In the genomic region with DNA sequence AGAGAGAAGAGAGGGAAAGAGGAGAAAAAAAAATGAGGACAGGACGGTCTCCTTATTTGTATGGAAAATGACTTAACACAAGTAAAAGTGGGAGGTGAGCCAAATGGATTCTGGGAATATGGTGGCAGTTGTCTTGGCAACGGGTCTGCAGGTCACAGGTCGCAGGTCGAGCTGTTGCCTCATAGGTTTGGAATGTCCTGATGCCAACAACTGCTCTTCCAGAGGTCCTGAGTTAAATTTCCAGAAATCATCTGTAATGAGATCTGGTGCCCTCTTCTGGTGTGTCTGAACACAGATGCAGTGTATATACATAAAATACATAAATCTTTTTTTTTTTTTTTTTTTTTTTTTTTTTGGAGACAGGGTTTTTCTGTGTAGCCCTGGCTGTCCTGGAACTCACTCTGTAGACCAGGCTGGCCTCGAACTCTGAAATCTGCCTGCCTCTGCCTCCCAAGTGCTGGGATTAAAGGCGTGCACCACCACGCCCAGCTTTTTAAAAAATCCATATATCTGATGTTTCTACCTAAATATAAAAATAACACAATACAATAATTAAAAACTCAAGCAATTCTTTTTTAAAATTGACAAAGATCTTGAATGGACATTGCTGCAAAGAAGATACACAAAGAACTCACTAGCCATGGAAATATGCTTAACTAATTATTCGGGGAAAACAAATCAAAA, we compare ENCODE assay signal across 26 mouse cellular contexts. TPM values are rescaled to one million over a fixed set of nuclear protein-coding genes. Genes with fewer than 3 reads are reported as not detected.
DNase-seq lines count a peak whose midpoint lies in the region; ATAC-seq and TF ChIP-seq lines count a peak whose summit lies in the region.
"Not testable (repeated sequence)": the region's sequence is repeated elsewhere in the genome, so short reads cannot be mapped to it uniquely, and the experiment has no call there.
"Had no signal": no experiment of that assay in that cellular context is flagged by ENCODE, and none has a peak within 500 bp of the region (broad histone marks: within the 10 kb centered on the region; RNA-seq: fewer than 3 reads in every experiment).

No protein-coding gene starts in this region.

- H3K4me3 ChIP-seq in gastrocnemius, adult 2 months; kidney, adult 2 months (ENCODE audit: insufficient read depth, low read depth, low read length); liver, embryonic 14.5 days (ENCODE audit: insufficient read depth in 1 of 2, low read depth in 2 of 2, low read length in 2 of 2); midbrain, embryonic 11.5 days (ENCODE audit: low read depth, low read length); small intestine, adult 2 months (ENCODE audit: low read depth, low read length): not testable (repeated sequence)

- 0 out of 2 replicates have a peak, but pooled peaks have one; percentile 7 for TF ChIP-seq CTCF in gastrocnemius, adult 2 months (IDR thresholded peaks at IDR 0.05)
- TF ChIP-seq CTCF in kidney, adult 2 months (conservative IDR thresholded peaks at IDR 0.05; ENCODE audit: insufficient read depth, insufficient read length, low read depth, low read length): not testable (repeated sequence)
- peak; percentile 25; the same call in 1 of the 2 replicates for TF ChIP-seq CTCF in liver, embryonic 14.5 days (IDR thresholded peaks at IDR 0.05; ENCODE audit: low read depth)
- TF ChIP-seq CTCF in small intestine, adult 2 months (IDR thresholded peaks at IDR 0.05; ENCODE audit: extremely low read depth, insufficient read length, insufficient replicate concordance, low read depth, low read length): 0 out of 2 replicates have a peak, but pooled peaks have one; percentile 7

- intact Hi-C loops in gastrocnemius, adult 2 months (cut with DNase I): not testable (repeated sequence)

- WGBS in kidney, adult 2 months: 84% methylated on average over 8 of the region's 8 CpGs
- WGBS in liver, embryonic 14.5 days (ENCODE audit: insufficient replicate concordance): 68% methylated on average over 8 of the region's 8 CpGs
- WGBS in midbrain, embryonic 11.5 days: 91% methylated on average over 8 of the region's 8 CpGs
- WGBS in small intestine, adult 2 months: 88% methylated on average over 8 of the region's 8 CpGs

- not testable (repeated sequence) for H3K4me2 ChIP-seq in liver, embryonic 14.5 days (ENCODE audit: low read depth); midbrain, embryonic 11.5 days

- not testable (repeated sequence) for H3K27ac ChIP-seq in gastrocnemius, adult 2 months; kidney, adult 2 months (ENCODE audit: insufficient read depth, low read depth, low read length); liver, embryonic 14.5 days; midbrain, embryonic 11.5 days (ENCODE audit: low read depth, low read length); small intestine, adult 2 months (ENCODE audit: insufficient read depth, low read depth, low read length)

- not testable (repeated sequence) for H3K4me1 ChIP-seq in kidney, adult 2 months (ENCODE audit: control insufficient read depth, insufficient read depth, low read length)
- peaks cover 3 to 22% of the 10 kb centered on the region in 2 experiments; a peak in 3 of 4 replicates for H3K4me1 ChIP-seq in liver, embryonic 14.5 days (replicated peaks; ENCODE audit: control insufficient read depth in 2 of 2, insufficient read depth in 2 of 2, low read length in 1 of 2)
- peaks cover 12% of the 10 kb centered on the region for H3K4me1 ChIP-seq in midbrain, embryonic 11.5 days (ENCODE audit: control insufficient read depth, insufficient read depth, low read length)
- peaks cover 15% of the 10 kb centered on the region for H3K4me1 ChIP-seq in small intestine, adult 2 months (ENCODE audit: control insufficient read depth, insufficient read depth, insufficient read length, low read length)

- TF ChIP-seq POLR2A in kidney, adult 2 months (IDR thresholded peaks at IDR 0.05; ENCODE audit: low read depth, low read length); small intestine, adult 2 months (IDR thresholded peaks at IDR 0.05; ENCODE audit: low read depth, low read length): not testable (repeated sequence)

- peak; percentile 68 for DNase-seq in 3T3-L1 (ENCODE audit: low read depth, low spot score)
- peak; percentile 92 for DNase-seq in R1 (ENCODE audit: low read depth, low spot score)
- DNase-seq in embryo, embryonic 10.5 days (ENCODE audit: low spot score): peak; percentile 47
- DNase-seq in gastrocnemius, adult 2 months; liver, embryonic 14.5 days (ENCODE audit: low read depth in 3 of 3, low spot score in 3 of 3): not testable (repeated sequence)
- DNase-seq in kidney, adult 2 months: peak; percentile 56
- peak; percentile 87 for DNase-seq in midbrain, embryonic 11.5 days (ENCODE audit: low spot score, missing footprints)

- not testable (repeated sequence) for TF ChIP-seq EP300 in liver, embryonic 14.5 days (IDR thresholded peaks at IDR 0.05; ENCODE audit: low read depth)

- not testable (repeated sequence) for ATAC-seq in liver, embryonic 14.5 days (ENCODE audit: insufficient read depth); midbrain, embryonic 11.5 days (ENCODE audit: low FRiP score)

- not testable (repeated sequence) for H3K9ac ChIP-seq in liver, embryonic 14.5 days (replicated peaks); midbrain, embryonic 11.5 days (ENCODE audit: low read length)

- H3K36me3 ChIP-seq in kidney, adult 2 months (ENCODE audit: control insufficient read depth, insufficient read depth, low read length): not testable (repeated sequence)
- peaks cover 16% of the 10 kb centered on the region for H3K36me3 ChIP-seq in liver, embryonic 14.5 days (replicated peaks; ENCODE audit: control insufficient read depth, insufficient read depth, low read depth)
- peaks cover 16% of the 10 kb centered on the region for H3K36me3 ChIP-seq in midbrain, embryonic 11.5 days (ENCODE audit: control insufficient read depth, insufficient read depth, low read length)
- peaks cover 20% of the 10 kb centered on the region for H3K36me3 ChIP-seq in small intestine, adult 2 months (ENCODE audit: control insufficient read depth, insufficient read depth, low read length)

- not testable (repeated sequence) for H3K9me3 ChIP-seq in liver, embryonic 14.5 days (ENCODE audit: control insufficient read depth, low read length); midbrain, embryonic 11.5 days (ENCODE audit: control insufficient read depth, low read length)

- H3K27me3 ChIP-seq in kidney, adult 2 months (replicated peaks; ENCODE audit: control insufficient read depth, insufficient read depth, low read length); midbrain, embryonic 11.5 days (ENCODE audit: control insufficient read depth, insufficient read depth, low read length); small intestine, adult 2 months (ENCODE audit: control insufficient read depth, insufficient read depth, low read length): not testable (repeated sequence)
- H3K27me3 ChIP-seq in liver, embryonic 14.5 days (ENCODE audit: control insufficient read depth, insufficient read depth, low read length): peaks cover 13% of the 10 kb centered on the region

RNA-seq across cellular contexts. Expression of a gene that starts 1.7 kb away (rescaled TPM):
- total RNA-seq in gastrocnemius, adult 2 months (2021): 100 to 1,000 TPM; 229 to 241 TPM
- 335 and 398 TPM in 2 replicates for polyA plus RNA-seq in kidney, adult 2 months (2012; rRNA removed)
- polyA plus RNA-seq in liver, embryonic 14.5 days (2012; rRNA removed): 155 and 171 TPM in 2 replicates
- polyA plus RNA-seq in liver, embryonic 14.5 days (2014; fragmentation: Nextera tagmentation; extraction: Ambion mirVana): 345 and 363 TPM in 2 replicates
- polyA plus RNA-seq in midbrain, embryonic 11.5 days (2014; fragmentation: Nextera tagmentation; extraction: Ambion mirVana): 826 and 909 TPM in 2 replicates
- 146 and 264 TPM in 2 replicates for polyA plus RNA-seq in small intestine, adult 2 months (2012; rRNA removed)

RNA-seq across cellular contexts. Expression of a gene that starts 4.5 kb away (rescaled TPM):
- not detected for total RNA-seq in gastrocnemius, adult 2 months (2021)
- polyA plus RNA-seq in kidney, adult 2 months (2012; rRNA removed): 2.8 and 3.3 TPM in 2 replicates
- polyA plus RNA-seq in liver, embryonic 14.5 days (2012; rRNA removed): 11.2 and 15.7 TPM in 2 replicates
- 18.4 and 20.3 TPM in 2 replicates for polyA plus RNA-seq in liver, embryonic 14.5 days (2014; fragmentation: Nextera tagmentation; extraction: Ambion mirVana)
- polyA plus RNA-seq in midbrain, embryonic 11.5 days (2014; fragmentation: Nextera tagmentation; extraction: Ambion mirVana): 0.18 and 0.22 TPM in 2 replicates
- polyA plus RNA-seq in small intestine, adult 2 months (2012; rRNA removed): 4.3 and 8.4 TPM in 2 replicates
- total RNA-seq: gastrocnemius, postnatal 25 days; heart, adult 8-10 months; heart, postnatal 25 days; layer of hippocampus, adult 18-20 months; layer of hippocampus, postnatal 25 days; left cerebral cortex, postnatal 10 days; megakaryocyte-erythroid progenitor cell, adult 5-6 weeks; monocyte, adult 5-6 weeks had no signal
- polyA plus RNA-seq: inflammation-experienced regulatory T-cells, adult 6 months had no signal

RNA-seq across cellular contexts. Expression of a gene that starts 9.0 kb away (rescaled TPM):
- not detected for total RNA-seq in gastrocnemius, adult 2 months (2021)
- 0.15 TPM in 1 of 2 replicates, not detected in the other for polyA plus RNA-seq in kidney, adult 2 months (2012; rRNA removed)
- polyA plus RNA-seq in liver, embryonic 14.5 days (2012; rRNA removed): 0.23 TPM in 1 of 2 replicates, not detected in the other
- polyA plus RNA-seq in liver, embryonic 14.5 days (2014; fragmentation: Nextera tagmentation; extraction: Ambion mirVana): 0.21 and 0.51 TPM in 2 replicates
- 0.42 TPM in 1 of 2 replicates, not detected in the other for polyA plus RNA-seq in midbrain, embryonic 11.5 days (2014; fragmentation: Nextera tagmentation; extraction: Ambion mirVana)
- polyA plus RNA-seq in small intestine, adult 2 months (2012; rRNA removed): not detected in 2 replicates
- total RNA-seq: gastrocnemius, postnatal 25 days; heart, adult 8-10 months; heart, postnatal 25 days; layer of hippocampus, adult 18-20 months; layer of hippocampus, postnatal 25 days; left cerebral cortex, postnatal 10 days; megakaryocyte-erythroid progenitor cell, adult 5-6 weeks; monocyte, adult 5-6 weeks had no signal
- polyA plus RNA-seq: adrenal gland, adult 2 months; forebrain, embryonic 16.5 days; hindbrain, embryonic 13.5 days; inflammation-experienced regulatory T-cells, adult 6 months had no signal

RNA-seq across cellular contexts. Expression of a gene that starts 9.3 kb away (rescaled TPM):
- total RNA-seq in gastrocnemius, adult 2 months (2021): not detected
- not detected in 2 replicates for polyA plus RNA-seq in kidney, adult 2 months (2012; rRNA removed)
- polyA plus RNA-seq in liver, embryonic 14.5 days (2012; rRNA removed): not detected in 2 replicates
- not detected in 2 replicates for polyA plus RNA-seq in liver, embryonic 14.5 days (2014; fragmentation: Nextera tagmentation; extraction: Ambion mirVana)
- polyA plus RNA-seq in midbrain, embryonic 11.5 days (2014; fragmentation: Nextera tagmentation; extraction: Ambion mirVana): not detected in 2 replicates
- polyA plus RNA-seq in small intestine, adult 2 months (2012; rRNA removed): not detected in 2 replicates
- total RNA-seq: adrenal gland, adult 2 months; adrenal gland, postnatal 4 days; gastrocnemius, postnatal 25 days; heart, adult 8-10 months; heart, postnatal 25 days; layer of hippocampus, adult 18-20 months; layer of hippocampus, postnatal 25 days; left cerebral cortex, postnatal 10 days; megakaryocyte-erythroid progenitor cell, adult 5-6 weeks; monocyte, adult 5-6 weeks had no signal
- polyA plus RNA-seq: adrenal gland, adult 2 months; forebrain, embryonic 16.5 days; heart, embryonic 14.5 days; hindbrain, embryonic 13.5 days; inflammation-experienced regulatory T-cells, adult 6 months; limb, embryonic 12.5 days; liver, embryonic 12.5 days; lung, embryonic 15.5 days; spleen, adult 2 months had no signal

RNA-seq across cellular contexts. Expression of a gene that starts 16.4 kb away (rescaled TPM):
- 10 to 100 TPM; 15.8 to 18.2 TPM for total RNA-seq in gastrocnemius, adult 2 months (2021)
- polyA plus RNA-seq in kidney, adult 2 months (2012; rRNA removed): 16.6 and 18.0 TPM in 2 replicates
- polyA plus RNA-seq in liver, embryonic 14.5 days (2012; rRNA removed): 1.9 and 2.6 TPM in 2 replicates
- polyA plus RNA-seq in liver, embryonic 14.5 days (2014; fragmentation: Nextera tagmentation; extraction: Ambion mirVana): 1.3 and 1.5 TPM in 2 replicates
- polyA plus RNA-seq in midbrain, embryonic 11.5 days (2014; fragmentation: Nextera tagmentation; extraction: Ambion mirVana): 3.5 and 4.0 TPM in 2 replicates
- 11.0 and 24.9 TPM in 2 replicates for polyA plus RNA-seq in small intestine, adult 2 months (2012; rRNA removed)
